Mouse (Mus musculus) bone marrow, adult 2 months (tissue): ENCODE results near the gene Kif4. TPM values are rescaled to one million over a fixed set of nuclear protein-coding genes. Genes with fewer than 3 reads are reported as not detected.
A peak's percentile ranks its signal among the peaks of the same experiment; 100 is the strongest.

Experiments used
- H3K27ac ChIP-seq: fragments of 200-500 bp; 2 replicates; pipeline ENCODE4 v1.5.1; 2012; ENCODE audit warnings: low read depth, mild to moderate bottlenecking, control low read depth, inconsistent platforms, low read length; ENCODE audit not compliant: control insufficient read depth, poor library complexity, insufficient read depth
- H3K4me1 ChIP-seq: fragments of 200-500 bp; 2 replicates; pipeline ENCODE4 v1.6.1; 2011; ENCODE audit warnings: low read length; ENCODE audit not compliant: control insufficient read depth, insufficient read depth
- H3K4me3 ChIP-seq: fragments of 200-500 bp; replicated peaks from 2 replicates; pipeline ENCODE3; 2011; ENCODE audit warnings: mild to moderate bottlenecking, low read depth, low read length, control low read depth; ENCODE audit not compliant: control insufficient read depth
- CTCF ChIP-seq: fragments of 200-500 bp; IDR thresholded peaks from 2 replicates; pipeline ENCODE4 v1.5.1; 2011; ENCODE audit warnings: low read length, control low read depth; ENCODE audit not compliant: control insufficient read depth, insufficient read depth
- POLR2A ChIP-seq: fragments of 200-500 bp; IDR thresholded peaks from 2 replicates; pipeline ENCODE4 v1.6.1; 2011; ENCODE audit warnings: low read depth, mild to moderate bottlenecking, control low read depth, low read length, borderline replicate concordance; ENCODE audit not compliant: control insufficient read depth
- WGBS: fragments of 180-500 bp; shearing (Covaris S2); methylation state at CpG from one replicate; pipeline ENCODE4 v1.1.7; 2018; 5-methylcytosine and 5-hydroxymethylcytosine counted together
- polyA plus RNA-seq: library from polyadenylated mRNA; stranded (reverse); fragments of >200 nt; gene quantifications from 2 replicates; pipeline ENCODE4 v1.2.4, GENCODE M21; 2011; ENCODE audit warnings: low replicate concordance; ENCODE audit not compliant: missing spikeins, insufficient read depth, insufficient read length

Gene Kif4
- 15.3 and 23.7 TPM in 2 replicates for polyA plus RNA-seq

GRCm38 (mm10) chrX:100625546-100625801 is at the start of gene Kif4:
Gene Kif4, plus strand, starts transcription at chrX:100625737.
- Histone ChIP-seq H3K27ac (peak within 1 kb of the TSS; percentile 77), H3K4me1 (no peaks in the 10 kb centered on the region), H3K4me3 (peak within 1 kb of the TSS; percentile 92)
- 16% methylated on average over 3 of the region's 3 CpGs for WGBS
- TF ChIP-seq POLR2A, result no peak
- no peak for TF ChIP-seq CTCF

DNA sequence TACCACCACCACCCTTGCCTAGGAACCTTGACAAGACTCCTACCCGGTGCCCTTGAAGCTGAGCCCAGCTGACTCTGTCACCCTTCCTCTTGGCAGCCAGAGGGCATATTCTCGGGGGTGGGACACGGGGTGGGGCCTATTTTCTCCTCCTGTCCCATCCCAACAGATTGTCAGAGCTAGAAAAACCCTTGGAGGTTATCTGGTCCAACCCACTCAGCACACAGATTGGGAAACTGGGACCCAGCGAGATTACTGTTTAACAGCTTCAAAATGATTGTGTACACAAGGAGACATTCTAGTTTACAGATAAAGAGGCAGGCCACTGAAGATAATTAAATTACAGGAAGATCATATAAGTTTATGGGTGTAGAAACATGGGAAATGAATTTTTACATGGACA is 30.7 kb upstream of the Kif4 start, which contains the start of gene P2ry4:
P2ry4 (minus strand) TSS at position 79 of the 400 bp plus-strand sequence.
- Histone ChIP-seq H3K4me3 (no peak within 1 kb of the TSS), H3K4me1 (no peaks in the 10 kb centered on the region), H3K27ac (no peak within 1 kb of the TSS)
- TF ChIP-seq POLR2A (no peak), CTCF (no peak)
- 55% methylated on average over 4 of the region's 4 CpGs for WGBS

GRCm38 (mm10) chrX:100597439-100597838 is 28.1 kb upstream of the Kif4 start:
- no peak for TF ChIP-seq CTCF
- no peak for TF ChIP-seq POLR2A
- no peak overlapping the region for H3K27ac ChIP-seq
- H3K4me3 ChIP-seq, result no peak overlapping the region
- WGBS, result 49% methylated on average over 5 of the region's 5 CpGs
- H3K4me1 ChIP-seq, result no peaks in the 10 kb centered on the region

GRCm38 (mm10) chrX:100599755-100600154 is 25.8 kb upstream of the Kif4 start:
- Histone ChIP-seq H3K4me1 (no peaks in the 10 kb centered on the region), H3K4me3 (no peak overlapping the region), H3K27ac (no peak overlapping the region)
- 68% methylated on average over 4 of the region's 4 CpGs for WGBS
- no peak for TF ChIP-seq CTCF
- TF ChIP-seq POLR2A, result no peak

- TF ChIP-seq CTCF (no peak), POLR2A (no peak)
- Histone ChIP-seq H3K4me3 (no peak within 1 kb of the TSS), H3K27ac (no peak within 1 kb of the TSS), H3K4me1 (no peaks in the 10 kb centered on the region)
- WGBS, result 85% methylated on average over 1 of the region's 1 CpGs
Observed at GRCm38 (mm10) chrX:100605314-100605713, 20.2 kb upstream of the Kif4 start, which contains the start of gene Arr3. Gene Arr3, plus strand, starts transcription at chrX:100605497.

DNA sequence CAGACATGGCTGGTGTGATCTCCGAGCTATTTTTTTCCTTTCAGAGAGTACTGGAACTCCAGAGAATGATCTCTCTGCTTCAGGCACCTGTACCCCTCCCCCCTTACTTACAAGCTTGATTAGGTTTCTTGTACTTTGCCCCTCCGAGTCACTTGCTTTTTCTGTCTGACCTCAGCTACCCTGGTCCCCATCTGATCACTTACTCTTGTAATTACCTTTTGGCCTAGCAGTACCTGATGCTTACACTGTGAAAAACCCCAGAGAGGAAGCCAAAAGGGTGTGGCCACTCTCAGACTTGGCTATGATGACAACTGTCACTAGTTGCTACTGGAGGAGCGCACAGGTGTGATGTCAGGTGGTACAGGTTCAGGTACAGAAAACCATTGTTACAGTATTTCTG is 7.0 kb upstream of the Kif4 start:
- 59% methylated on average over 3 of the region's 3 CpGs for WGBS
- H3K4me1 ChIP-seq, result no peaks in the 10 kb centered on the region
- TF ChIP-seq CTCF, result no peak
- TF ChIP-seq POLR2A, result no peak
- no peak overlapping the region for H3K4me3 ChIP-seq
- H3K27ac ChIP-seq, result no peak overlapping the region

DNA sequence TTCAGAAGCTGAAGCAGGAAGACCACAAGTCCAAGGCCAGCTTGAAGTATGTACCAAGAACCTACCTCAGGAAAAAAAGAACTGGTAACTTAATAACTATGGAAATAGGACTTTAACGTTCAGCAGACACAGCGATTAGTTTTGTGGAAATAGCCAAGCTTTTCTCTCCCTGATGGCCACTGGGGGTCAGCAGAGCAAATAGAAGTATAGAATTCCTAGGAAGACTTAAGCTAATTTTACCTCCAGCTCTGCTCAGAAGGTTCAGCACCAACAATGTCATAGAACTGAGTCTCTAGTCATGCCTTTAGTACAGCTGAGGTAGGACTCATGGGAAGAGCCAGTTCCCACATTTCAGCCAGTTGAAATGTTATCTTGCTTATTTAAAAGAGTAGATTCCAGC is 4.2 kb upstream of the Kif4 start:
- 76% methylated on average over 2 of the region's 2 CpGs for WGBS

GRCm38 (mm10) chrX:100624242-100624641 is 1.3 kb upstream of the Kif4 start:
- Histone ChIP-seq H3K4me3 (no peak overlapping the region), H3K4me1 (no peaks in the 10 kb centered on the region), H3K27ac (no peak overlapping the region)
- WGBS, result 69% methylated on average over 4 of the region's 4 CpGs
- TF ChIP-seq CTCF (no peak), POLR2A (no peak)

More for the DNA sequence above, 4.2 kb upstream of the Kif4 start:
- TF ChIP-seq POLR2A (no peak), CTCF (no peak)
- Histone ChIP-seq H3K27ac (no peak overlapping the region), H3K4me3 (no peak overlapping the region), H3K4me1 (no peaks in the 10 kb centered on the region)

DNA sequence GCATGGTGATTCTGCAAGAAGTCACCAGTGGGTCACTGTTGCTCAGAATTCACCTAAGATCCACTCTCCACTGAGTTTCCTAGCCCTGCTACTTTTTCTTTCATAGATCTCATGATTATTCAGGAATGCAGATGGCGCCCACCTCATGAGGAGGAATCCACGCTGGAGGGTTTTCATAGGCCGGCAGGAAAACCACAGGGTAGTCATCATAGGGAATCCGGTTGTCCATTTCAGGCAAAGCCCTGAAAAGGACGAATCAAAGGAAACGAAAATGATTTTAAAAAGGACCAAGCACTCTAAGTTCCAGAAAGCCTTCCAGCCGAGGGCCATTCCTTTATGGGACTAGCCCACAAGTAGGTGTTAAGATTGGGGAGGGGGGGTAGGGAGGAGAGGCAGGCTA is 391 bp upstream of the Kif4 start:
- TF ChIP-seq CTCF, result no peak
- no peak for TF ChIP-seq POLR2A
- Histone ChIP-seq H3K4me1 (no peaks in the 10 kb centered on the region), H3K4me3 (peak overlapping the region; percentile 34), H3K27ac (no peak overlapping the region)
- whole genome bisulfite sequencing, result 18% methylated on average over 7 of the region's 7 CpGs
